ENCODE assay signal across 22 mouse cellular contexts in genomic region chr8:41786952-41787861, GRCm38 (mm10).
DNase-seq lines count a peak whose midpoint lies in the region; ATAC-seq and TF ChIP-seq lines count a peak whose summit lies in the region.
"Had no signal": no experiment of that assay in that cellular context is flagged by ENCODE, and none has a peak within 500 bp of the region (broad histone marks: within the 10 kb centered on the region; RNA-seq: fewer than 3 reads in every experiment).

No protein-coding gene starts in this region.

- no peaks in the 10 kb centered on the region; the same call in 1 of the 2 replicates for H3K4me1 ChIP-seq in midbrain, embryonic 11.5 days (ENCODE audit: control insufficient read depth, insufficient read depth, low read length)
- no peaks in the 10 kb centered on the region for H3K4me1 ChIP-seq in midbrain, postnatal 0 days (ENCODE audit: insufficient read depth, low read length)
- H3K4me1 ChIP-seq in midbrain, embryonic 15.5 days, result no peaks in the 10 kb centered on the region
- H3K4me1 ChIP-seq: embryonic facial prominence, embryonic 15.5 days; heart, embryonic 12.5 days; lung, embryonic 15.5 days; neural tube, embryonic 12.5 days had no signal

- WGBS in midbrain, embryonic 11.5 days, result 52% methylated on average over 9 of the region's 9 CpGs
- WGBS in midbrain, postnatal 0 days, result 49% methylated on average over 9 of the region's 9 CpGs
- WGBS in midbrain, embryonic 15.5 days, result 43% methylated on average over 9 of the region's 9 CpGs

- no peak for TF ChIP-seq CTCF in midbrain, postnatal 0 days (IDR thresholded peaks at IDR 0.05)

- peak; percentile 57 for ATAC-seq in midbrain, embryonic 11.5 days (ENCODE audit: low FRiP score)
- ATAC-seq in midbrain, postnatal 0 days (ENCODE audit: low FRiP score), result no peak
- ATAC-seq in midbrain, embryonic 15.5 days (replicated peaks), result peak; percentile 45; the same call in 1 of the 2 replicates

- no peak overlapping the region for H3K4me3 ChIP-seq in midbrain, embryonic 11.5 days (ENCODE audit: low read depth, low read length)
- no peak overlapping the region for H3K4me3 ChIP-seq in midbrain, postnatal 0 days (ENCODE audit: low read depth, low read length)
- H3K4me3 ChIP-seq in midbrain, embryonic 15.5 days, result no peak overlapping the region
- H3K4me3 ChIP-seq: embryonic facial prominence, embryonic 15.5 days; heart, embryonic 12.5 days; lung, embryonic 15.5 days; neural tube, embryonic 12.5 days had no signal

- H3K9me3 ChIP-seq in midbrain, embryonic 11.5 days (ENCODE audit: control insufficient read depth, low read length), result no peaks in the 10 kb centered on the region
- no peaks in the 10 kb centered on the region for H3K9me3 ChIP-seq in midbrain, postnatal 0 days (ENCODE audit: low read length)
- no peaks in the 10 kb centered on the region for H3K9me3 ChIP-seq in midbrain, embryonic 15.5 days
- H3K9me3 ChIP-seq: embryonic facial prominence, embryonic 15.5 days; heart, embryonic 12.5 days; lung, embryonic 15.5 days; neural tube, embryonic 12.5 days had no signal

- no peak overlapping the region for H3K9ac ChIP-seq in midbrain, embryonic 11.5 days (ENCODE audit: low read length)
- no peak overlapping the region for H3K9ac ChIP-seq in midbrain, postnatal 0 days (replicated peaks; ENCODE audit: low read length, poor library complexity, severe bottlenecking)
- no peak overlapping the region for H3K9ac ChIP-seq in midbrain, embryonic 15.5 days
- H3K9ac ChIP-seq: embryonic facial prominence, embryonic 15.5 days; heart, embryonic 12.5 days; liver, embryonic 14.5 days; lung, embryonic 15.5 days; neural tube, embryonic 12.5 days had no signal

- no peak overlapping the region for H3K4me2 ChIP-seq in midbrain, embryonic 11.5 days
- H3K4me2 ChIP-seq in midbrain, postnatal 0 days (ENCODE audit: low read depth, low read length, poor library complexity, severe bottlenecking), result no peak overlapping the region
- no peak overlapping the region for H3K4me2 ChIP-seq in midbrain, embryonic 15.5 days
- H3K4me2 ChIP-seq: embryonic facial prominence, embryonic 15.5 days; heart, embryonic 12.5 days; lung, embryonic 15.5 days; neural tube, embryonic 12.5 days had no signal

- no peaks in the 10 kb centered on the region for H3K36me3 ChIP-seq in midbrain, embryonic 11.5 days (ENCODE audit: control insufficient read depth, insufficient read depth, low read length)
- H3K36me3 ChIP-seq in midbrain, postnatal 0 days (ENCODE audit: insufficient read depth, low read length), result no peaks in the 10 kb centered on the region
- H3K36me3 ChIP-seq in midbrain, embryonic 15.5 days (replicated peaks), result no peaks in the 10 kb centered on the region
- H3K36me3 ChIP-seq: embryonic facial prominence, embryonic 15.5 days; heart, embryonic 12.5 days; lung, embryonic 15.5 days; neural tube, embryonic 12.5 days had no signal

- DNase-seq in embryo, embryonic 10 days (ENCODE audit: low spot score), result peak; percentile 7
- DNase-seq in embryo, embryonic 9.5 days (ENCODE audit: extremely low spot score), result no peak
- DNase-seq in midbrain, embryonic 11.5 days (ENCODE audit: low spot score, missing footprints), result no peak
- no peak for DNase-seq in midbrain, postnatal 0 days (ENCODE audit: low spot score)
- DNase-seq in embryo, embryonic 11 days, result peak; percentile 6
- no peak for DNase-seq in left cerebral cortex, adult 9 months (ENCODE audit: low spot score in 2 of 2)
- DNase-seq in layer of hippocampus, postnatal 14 days (ENCODE audit: low spot score in 2 of 2), result no peak
- DNase-seq: cerebellum, adult 8-10 months; heart, adult 11 months; heart, postnatal 14 days; kidney, adult 18-20 months; layer of hippocampus, postnatal 36 days; lung, postnatal 4 days; spleen, adult 18-20 months; thymus, postnatal 36 days had no signal

- H3K27me3 ChIP-seq in midbrain, embryonic 11.5 days (ENCODE audit: control insufficient read depth, insufficient read depth, low read length), result no peaks in the 10 kb centered on the region
- no peaks in the 10 kb centered on the region for H3K27me3 ChIP-seq in midbrain, postnatal 0 days (ENCODE audit: insufficient read depth, low read length)
- H3K27me3 ChIP-seq in midbrain, embryonic 15.5 days (replicated peaks), result no peaks in the 10 kb centered on the region
- H3K27me3 ChIP-seq: embryonic facial prominence, embryonic 15.5 days; heart, embryonic 12.5 days; lung, embryonic 15.5 days; neural tube, embryonic 12.5 days had no signal

- H3K27ac ChIP-seq in midbrain, embryonic 11.5 days (ENCODE audit: low read depth, low read length), result no peak overlapping the region
- no peak overlapping the region for H3K27ac ChIP-seq in midbrain, postnatal 0 days (ENCODE audit: low read depth, low read length)
- H3K27ac ChIP-seq in midbrain, embryonic 15.5 days, result no peak overlapping the region
- H3K27ac ChIP-seq: embryonic facial prominence, embryonic 15.5 days; kidney, postnatal 0 days; liver, embryonic 14.5 days; lung, embryonic 15.5 days; neural tube, embryonic 12.5 days had no signal

Comparison
In these comparisons a context has a peak if more than half of its experiments do, and no peak if none do; other contexts are left out.
1. DNase-seq: peak in embryo, embryonic 10 days (single experiment) and embryo, embryonic 11 days (single experiment); none in embryo, embryonic 9.5 days (single experiment), midbrain, embryonic 11.5 days (single experiment), midbrain, postnatal 0 days (single experiment), left cerebral cortex, adult 9 months (0 of 2) and layer of hippocampus, postnatal 14 days (0 of 2).